Mouse (Mus musculus): ENCODE data around the gene Agfg1.

GRCm38 (mm10) chr1:82860391-82860790 lies 21.1 kb downstream of the Agfg1 start:
- TF ChIP-seq CTCF (IDR thresholded peaks at IDR 0.05; ENCODE audit: low read depth, low read length) = no peak
- no peak for TF ChIP-seq POLR2A (IDR thresholded peaks at IDR 0.05; ENCODE audit: insufficient read depth, low read length)
- no peak for TF ChIP-seq EP300 (IDR thresholded peaks at IDR 0.05; ENCODE audit: insufficient read depth, low read depth, low read length)

Measured in ES-Bruce4 (cell line).